Mouse (Mus musculus) embryonic facial prominence, embryonic 11.5 days (tissue): ENCODE measurements around the gene Bag3. TPM values are rescaled to one million over a fixed set of nuclear protein-coding genes. Genes with fewer than 3 reads are reported as not detected.

Source experiments
- ATAC-seq: fragments of 200-750 bp; cut with Nextera tagmentation; replicated peaks from 2 replicates; pipeline ENCODE4 v1.8.0; 2017; ENCODE audit warnings: low read depth; ENCODE audit not compliant: insufficient number of reproducible peaks, low FRiP score, low TSS enrichment
- DNase-seq: peaks from one replicate; pipeline ENCODE4 v3.0.0-alpha.2; 2015; ENCODE audit warnings: low spot score
- H3K27ac ChIP-seq: fragments of 300-500 bp; sonication (generic); replicated peaks from 2 replicates; pipeline ENCODE4 v1.5.1; 2014; ENCODE audit warnings: mild to moderate bottlenecking, low read depth, low read length, control low read depth
- H3K27me3 ChIP-seq: fragments of 300-500 bp; sonication (generic); 2 replicates; pipeline ENCODE4 v1.6.1; 2014; ENCODE audit warnings: mild to moderate bottlenecking, low read length, moderate library complexity, mixed read lengths; ENCODE audit not compliant: control insufficient read depth, insufficient read depth
- H3K36me3 ChIP-seq: fragments of 300-500 bp; sonication (generic); replicated peaks from 2 replicates; pipeline ENCODE4 v1.6.1; 2014; ENCODE audit warnings: low read depth, mild to moderate bottlenecking, low read length, moderate library complexity, mixed read lengths; ENCODE audit not compliant: control insufficient read depth, insufficient read depth
- H3K4me1 ChIP-seq: fragments of 300-500 bp; sonication (generic); 2 replicates; pipeline ENCODE4 v1.6.1; 2014; ENCODE audit warnings: low read length, mixed read lengths; ENCODE audit not compliant: control insufficient read depth, insufficient read depth
- H3K4me2 ChIP-seq: fragments of 300-500 bp; sonication (generic); 2 replicates; pipeline ENCODE4 v1.6.1; 2014; ENCODE audit warnings: low read depth, mild to moderate bottlenecking, control low read depth, low read length, moderate library complexity
- H3K4me3 ChIP-seq: fragments of 300-500 bp; sonication (generic); 2 replicates; pipeline ENCODE4 v1.5.1; 2014; ENCODE audit warnings: low read depth, low read length, control low read depth
- H3K9ac ChIP-seq: fragments of 300-500 bp; sonication (generic); replicated peaks from 2 replicates; pipeline ENCODE4 v1.6.1; 2014; ENCODE audit warnings: mild to moderate bottlenecking, control low read depth, low read length
- H3K9me3 ChIP-seq: fragments of 300-500 bp; sonication (generic); replicated peaks from 2 replicates; pipeline ENCODE4 v1.6.1; 2016; ENCODE audit warnings: mild to moderate bottlenecking, low read length, inconsistent platforms, mixed read lengths; ENCODE audit not compliant: control insufficient read depth
- WGBS: fragments of 180-500 bp; shearing (Covaris S2); extraction: QIAGEN DNeasy Blood & Tissue Kit; methylation state at CpG from one replicate; pipeline ENCODE4 v1.1.7; 2014; 5-methylcytosine and 5-hydroxymethylcytosine counted together
- polyA plus RNA-seq: library from polyadenylated mRNA; unstranded; fragments of >200 nt; fragmentation: Nextera tagmentation; extraction: Ambion mirVana; gene quantifications from 2 replicates; pipeline ENCODE4 v1.2.1, GENCODE M21; 2014

Gene Bag3
- polyA plus RNA-seq, 1 experiment from 2014 or later = 6.7 TPM

- Histone ChIP-seq H3K4me2 (no peak overlapping the region), H3K9me3 (no peaks in the 10 kb centered on the region), H3K27ac (no peak overlapping the region), H3K4me1 (no peaks in the 10 kb centered on the region), H3K36me3 (no peaks in the 10 kb centered on the region), H3K27me3 (no peaks in the 10 kb centered on the region), H3K4me3 (no peak overlapping the region), H3K9ac (no peak overlapping the region)
- 88% methylated on average over 5 of the region's 5 CpGs for WGBS
- DNase-seq = no peak
- ATAC-seq = no peak
Measured at GRCm38 (mm10) chr7:128538769-128539168, 15.4 kb downstream of the Bag3 start.

- Histone ChIP-seq H3K4me1 (no peaks in the 10 kb centered on the region), H3K4me3 (no peak overlapping the region), H3K36me3 (no peaks in the 10 kb centered on the region), H3K9ac (no peak overlapping the region), H3K27ac (no peak overlapping the region), H3K4me2 (no peak overlapping the region), H3K9me3 (no peaks in the 10 kb centered on the region), H3K27me3 (no peaks in the 10 kb centered on the region)
- ATAC-seq (no peak), DNase-seq (no peak)
- 95% methylated on average over 13 of the region's 13 CpGs for WGBS
Measured at GRCm38 (mm10) chr7:128540111-128540510, 16.7 kb downstream of the Bag3 start.

- no peaks in the 10 kb centered on the region; the same call in 1 of the 2 replicates for H3K36me3 ChIP-seq
- no peak overlapping the region for H3K4me3 ChIP-seq
- ATAC-seq (no peak), DNase-seq (no peak)
- no peaks in the 10 kb centered on the region for H3K9me3 ChIP-seq
- no peak overlapping the region for H3K4me2 ChIP-seq
- H3K4me1 ChIP-seq = no peaks in the 10 kb centered on the region
- no peak overlapping the region for H3K9ac ChIP-seq
- no peaks in the 10 kb centered on the region for H3K27me3 ChIP-seq
- H3K27ac ChIP-seq = no peak overlapping the region
- WGBS = 84% methylated on average over 16 of the region's 16 CpGs
Measured at GRCm38 (mm10) chr7:128540734-128541133, 17.3 kb downstream of the Bag3 start.

GRCm38 (mm10) chr7:128541186-128541585 is 17.8 kb downstream of the Bag3 start:
- no peak overlapping the region for H3K4me3 ChIP-seq
- ATAC-seq (no peak), DNase-seq (no peak)
- H3K9me3 ChIP-seq = no peaks in the 10 kb centered on the region
- no peak overlapping the region for H3K27ac ChIP-seq
- no peak overlapping the region for H3K4me2 ChIP-seq
- WGBS = 75% methylated on average over 9 of the region's 9 CpGs
- peaks cover under 1% of the 10 kb centered on the region; the same call in 1 of the 2 replicates for H3K36me3 ChIP-seq
- H3K9ac ChIP-seq = no peak overlapping the region
- no peaks in the 10 kb centered on the region for H3K4me1 ChIP-seq
- no peaks in the 10 kb centered on the region for H3K27me3 ChIP-seq

- Histone ChIP-seq H3K9me3 (no peaks in the 10 kb centered on the region), H3K27ac (no peak overlapping the region), H3K4me1 (no peaks in the 10 kb centered on the region), H3K4me3 (no peak overlapping the region), H3K4me2 (no peak overlapping the region), H3K9ac (no peak overlapping the region), H3K27me3 (no peaks in the 10 kb centered on the region), H3K36me3 (peaks cover 3% of the 10 kb centered on the region)
- 80% methylated on average over 17 of the region's 17 CpGs for WGBS
- no peak for DNase-seq
- ATAC-seq = no peak
Measured at GRCm38 (mm10) chr7:128541771-128542170, 18.4 kb downstream of the Bag3 start.

GRCm38 (mm10) chr7:128542488-128542887 is 19.1 kb downstream of the Bag3 start:
- H3K27me3 ChIP-seq = no peaks in the 10 kb centered on the region
- H3K4me3 ChIP-seq = no peak overlapping the region
- H3K9ac ChIP-seq = no peak overlapping the region
- peaks cover 3% of the 10 kb centered on the region for H3K36me3 ChIP-seq
- no peak overlapping the region for H3K4me2 ChIP-seq
- no peaks in the 10 kb centered on the region for H3K9me3 ChIP-seq
- no peaks in the 10 kb centered on the region for H3K4me1 ChIP-seq
- no peak for ATAC-seq
- H3K27ac ChIP-seq = no peak overlapping the region
- no peak for DNase-seq
- WGBS = 83% methylated on average over 4 of the region's 4 CpGs

GRCm38 (mm10) chr7:128543148-128543855 is 19.9 kb downstream of the Bag3 start:
- 72% methylated on average over 14 of the region's 14 CpGs for WGBS
- H3K4me1 ChIP-seq = no peaks in the 10 kb centered on the region
- H3K9ac ChIP-seq = no peak overlapping the region
- no peaks in the 10 kb centered on the region for H3K27me3 ChIP-seq
- ATAC-seq = no peak
- H3K27ac ChIP-seq = no peak overlapping the region
- DNase-seq = no peak
- H3K36me3 ChIP-seq = peaks cover 3% of the 10 kb centered on the region
- H3K9me3 ChIP-seq = no peaks in the 10 kb centered on the region
- no peak overlapping the region for H3K4me3 ChIP-seq
- H3K4me2 ChIP-seq = no peak overlapping the region

- WGBS = 85% methylated on average over 3 of the region's 3 CpGs
- H3K36me3 ChIP-seq = peaks cover 3% of the 10 kb centered on the region
- H3K4me2 ChIP-seq = no peak overlapping the region
- no peaks in the 10 kb centered on the region for H3K4me1 ChIP-seq
- no peak for ATAC-seq
- no peaks in the 10 kb centered on the region for H3K9me3 ChIP-seq
- no peaks in the 10 kb centered on the region for H3K27me3 ChIP-seq
- DNase-seq = no peak
- H3K9ac ChIP-seq = no peak overlapping the region
- H3K4me3 ChIP-seq = no peak overlapping the region
- H3K27ac ChIP-seq = no peak overlapping the region
Measured at GRCm38 (mm10) chr7:128543961-128544360, 20.5 kb downstream of the Bag3 start.
